Mouse (Mus musculus) bone marrow, adult 2 months (tissue): ENCODE data around the gene Crybb3. TPM values are rescaled to one million over a fixed set of nuclear protein-coding genes. Genes with fewer than 3 reads are reported as not detected.
A peak's percentile ranks its signal among the peaks of the same experiment; 100 is the strongest.
"Not testable (repeated sequence)": the region's sequence is repeated elsewhere in the genome, so short reads cannot be mapped to it uniquely, and the experiment has no call there.

ENCODE experiments used
- H3K27ac ChIP-seq: fragments of 200-500 bp; 2 replicates; pipeline ENCODE4 v1.5.1; 2012; ENCODE audit warnings: low read depth, mild to moderate bottlenecking, control low read depth, inconsistent platforms, low read length; ENCODE audit not compliant: control insufficient read depth, poor library complexity, insufficient read depth
- H3K4me1 ChIP-seq: fragments of 200-500 bp; 2 replicates; pipeline ENCODE4 v1.6.1; 2011; ENCODE audit warnings: low read length; ENCODE audit not compliant: control insufficient read depth, insufficient read depth
- H3K4me3 ChIP-seq: fragments of 200-500 bp; replicated peaks from 2 replicates; pipeline ENCODE3; 2011; ENCODE audit warnings: mild to moderate bottlenecking, low read depth, low read length, control low read depth; ENCODE audit not compliant: control insufficient read depth
- CTCF ChIP-seq: fragments of 200-500 bp; IDR thresholded peaks from 2 replicates; pipeline ENCODE4 v1.5.1; 2011; ENCODE audit warnings: low read length, control low read depth; ENCODE audit not compliant: control insufficient read depth, insufficient read depth
- POLR2A ChIP-seq: fragments of 200-500 bp; IDR thresholded peaks from 2 replicates; pipeline ENCODE4 v1.6.1; 2011; ENCODE audit warnings: low read depth, mild to moderate bottlenecking, control low read depth, low read length, borderline replicate concordance; ENCODE audit not compliant: control insufficient read depth
- WGBS: fragments of 180-500 bp; shearing (Covaris S2); methylation state at CpG from one replicate; pipeline ENCODE4 v1.1.7; 2018; 5-methylcytosine and 5-hydroxymethylcytosine counted together
- polyA plus RNA-seq: library from polyadenylated mRNA; stranded (reverse); fragments of >200 nt; gene quantifications from 2 replicates; pipeline ENCODE4 v1.2.4, GENCODE M21; 2011; ENCODE audit warnings: low replicate concordance; ENCODE audit not compliant: missing spikeins, insufficient read depth, insufficient read length

The Crybb3 gene
- polyA plus RNA-seq, 1 experiment: not detected

DNA sequence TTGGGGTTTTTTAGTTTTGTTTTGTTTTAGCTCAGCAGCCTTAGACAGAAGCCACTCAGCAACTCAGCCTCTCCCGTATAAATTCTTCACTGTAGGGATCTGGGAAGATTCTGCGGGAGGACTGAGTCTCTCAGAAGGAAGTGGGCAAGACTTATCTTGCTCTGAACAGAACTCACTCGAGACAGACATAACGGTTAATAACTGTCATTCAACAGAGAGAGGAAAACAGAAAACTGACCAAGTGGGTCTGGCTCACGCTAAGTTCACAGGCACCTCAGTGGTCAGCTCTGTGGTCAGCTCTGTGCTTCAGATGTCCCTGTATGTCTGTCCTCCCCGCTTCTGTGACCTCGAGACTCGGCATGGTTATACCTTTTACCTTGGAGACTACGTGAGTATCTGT, 37.9 kb upstream of the Crybb3 start:
- TF ChIP-seq CTCF: no peak
- TF ChIP-seq POLR2A: no peak
- WGBS: 3% methylated on average over 9 of the region's 9 CpGs
- Histone ChIP-seq H3K27ac (peak overlapping the region; percentile 46), H3K4me1 (peaks cover 12% of the 10 kb centered on the region), H3K4me3 (peak overlapping the region; percentile 22)

GRCm38 (mm10) chr5:113118695-113119094, 37.3 kb upstream of the Crybb3 start:
- Histone ChIP-seq H3K4me1 (peaks cover 13% of the 10 kb centered on the region), H3K27ac (no peak overlapping the region)
- 26% methylated on average over 6 of the region's 6 CpGs for WGBS

GRCm38 (mm10) chr5:113117361-113117760, 36.0 kb upstream of the Crybb3 start:
- TF ChIP-seq CTCF (no peak), POLR2A (no peak)
- Histone ChIP-seq H3K4me3 (no peak overlapping the region), H3K4me1 (peaks cover 15% of the 10 kb centered on the region), H3K27ac (no peak overlapping the region)
- WGBS: 88% methylated on average over 5 of the region's 5 CpGs

More at GRCm38 (mm10) chr5:113118695-113119094, 37.3 kb upstream of the Crybb3 start:
- no peak for TF ChIP-seq POLR2A
- TF ChIP-seq CTCF: no peak
- peak overlapping the region; percentile 2 for H3K4me3 ChIP-seq

DNA sequence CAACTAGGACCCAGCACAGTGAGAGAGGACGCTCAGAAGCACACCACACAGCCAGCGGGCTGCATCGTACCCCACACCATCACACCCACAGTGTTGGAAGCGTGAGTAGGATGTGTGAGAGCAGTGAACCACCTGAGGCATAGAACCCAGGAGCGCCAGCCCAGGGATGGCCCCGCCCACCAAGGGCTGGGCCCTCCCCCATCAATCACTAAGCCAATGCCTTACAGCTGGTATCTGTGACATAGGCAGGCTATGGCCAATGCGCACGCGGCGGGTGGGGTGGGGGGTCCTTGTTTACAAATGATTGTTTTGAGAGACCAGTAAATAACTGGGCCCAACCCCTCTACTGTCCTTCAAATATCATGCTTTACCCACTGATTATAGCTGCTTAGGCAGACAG, 34.5 kb upstream of the Crybb3 start:
- no peak for TF ChIP-seq CTCF
- no peak for TF ChIP-seq POLR2A
- Histone ChIP-seq H3K4me3 (no peak overlapping the region), H3K4me1 (peaks cover 16% of the 10 kb centered on the region), H3K27ac (no peak overlapping the region)
- 85% methylated on average over 10 of the region's 10 CpGs for WGBS

GRCm38 (mm10) chr5:113114264-113115225, 33.2 kb upstream of the Crybb3 start:
- Histone ChIP-seq H3K27ac (peak overlapping the region; percentile 54), H3K4me1 (peaks cover 14% of the 10 kb centered on the region), H3K4me3 (no peak overlapping the region)
- WGBS: 10% methylated on average over 20 of the region's 20 CpGs
- TF ChIP-seq POLR2A (no peak), CTCF (no peak)

- no peak overlapping the region for H3K4me3 ChIP-seq
- TF ChIP-seq POLR2A (no peak), CTCF (no peak)
- peaks cover 10% of the 10 kb centered on the region for H3K4me1 ChIP-seq
- H3K27ac ChIP-seq: 0 out of 2 replicates have a peak overlapping the region, but pooled peaks have one; percentile 25
- WGBS: 26% methylated on average over 5 of the region's 5 CpGs
These were observed 31.7 kb upstream of the Crybb3 start for GRCm38 (mm10) chr5:113113120-113113519.

GRCm38 (mm10) chr5:113111336-113111735, 30.0 kb upstream of the Crybb3 start:
- TF ChIP-seq POLR2A: no peak
- TF ChIP-seq CTCF: no peak
- Histone ChIP-seq H3K4me3 (no peak overlapping the region), H3K27ac (no peak overlapping the region), H3K4me1 (peaks cover 10% of the 10 kb centered on the region)
- 9% methylated on average over 4 of the region's 4 CpGs for WGBS

GRCm38 (mm10) chr5:113110929-113111328, 29.5 kb upstream of the Crybb3 start:
- no peak for TF ChIP-seq CTCF
- TF ChIP-seq POLR2A: no peak
- Histone ChIP-seq H3K4me3 (no peak overlapping the region), H3K27ac (no peak overlapping the region), H3K4me1 (peaks cover 10% of the 10 kb centered on the region)
- 13% methylated on average over 1 of the region's 1 CpGs for whole genome bisulfite sequencing

GRCm38 (mm10) chr5:113109651-113110050, 28.3 kb upstream of the Crybb3 start:
- H3K4me1 ChIP-seq: peaks cover 10% of the 10 kb centered on the region
- H3K4me3 ChIP-seq, H3K27ac ChIP-seq: not testable (repeated sequence)
- 81% methylated on average over 2 of the region's 2 CpGs for WGBS
- TF ChIP-seq CTCF: 0 out of 2 replicates have a peak, but pooled peaks have one; percentile 16
